Mouse (Mus musculus) ovary, postnatal 10 days (tissue): Measurements from ENCODE around the gene St8sia4.

Experiments
- DNase-seq: peaks from one replicate; pipeline ENCODE4 v3.0.0; 2022; ENCODE audit warnings: low spot score

The St8sia4 gene

GRCm38 (mm10) chr1:95667435-95668252 lies at the start of gene St8sia4:
Gene St8sia4, minus strand, starts transcription at chr1:95667571.
- peak; percentile 37 for DNase-seq

GRCm38 (mm10) chr1:95709181-95709580 lies 41.8 kb upstream of the St8sia4 start:
- DNase-seq, result no peak

GRCm38 (mm10) chr1:95699903-95700302 lies 32.5 kb upstream of the St8sia4 start:
- no peak for DNase-seq

GRCm38 (mm10) chr1:95674052-95674451 lies 6.7 kb upstream of the St8sia4 start:
- no peak for DNase-seq

DNA sequence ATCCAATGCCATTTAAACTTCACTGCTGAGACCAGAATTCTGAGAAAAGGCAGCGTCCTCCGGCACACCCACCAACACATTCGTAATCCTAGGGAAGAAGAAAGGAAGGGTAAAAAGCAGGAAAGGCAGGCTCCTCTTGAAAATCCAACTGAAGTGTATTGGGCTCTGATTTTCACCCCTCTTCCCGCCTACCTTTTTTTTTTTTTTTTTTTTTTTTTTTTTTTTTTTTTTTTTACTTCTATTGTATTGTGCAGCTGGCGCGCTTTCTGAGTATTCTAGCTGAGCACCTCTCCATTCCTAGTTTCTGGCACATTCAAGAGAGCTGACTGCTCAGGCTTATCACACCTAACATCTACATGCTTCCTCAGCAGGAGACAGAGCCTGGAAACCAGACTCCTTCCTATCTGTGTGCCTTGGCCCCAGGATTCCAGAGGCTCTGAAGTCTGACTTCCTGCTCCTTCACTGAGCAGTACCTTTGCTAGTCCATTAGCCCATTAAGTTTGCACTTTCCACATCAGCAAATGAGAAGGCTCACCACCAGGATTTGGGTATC lies 958 bp upstream of the St8sia4 start:
- no peak for DNase-seq

DNA sequence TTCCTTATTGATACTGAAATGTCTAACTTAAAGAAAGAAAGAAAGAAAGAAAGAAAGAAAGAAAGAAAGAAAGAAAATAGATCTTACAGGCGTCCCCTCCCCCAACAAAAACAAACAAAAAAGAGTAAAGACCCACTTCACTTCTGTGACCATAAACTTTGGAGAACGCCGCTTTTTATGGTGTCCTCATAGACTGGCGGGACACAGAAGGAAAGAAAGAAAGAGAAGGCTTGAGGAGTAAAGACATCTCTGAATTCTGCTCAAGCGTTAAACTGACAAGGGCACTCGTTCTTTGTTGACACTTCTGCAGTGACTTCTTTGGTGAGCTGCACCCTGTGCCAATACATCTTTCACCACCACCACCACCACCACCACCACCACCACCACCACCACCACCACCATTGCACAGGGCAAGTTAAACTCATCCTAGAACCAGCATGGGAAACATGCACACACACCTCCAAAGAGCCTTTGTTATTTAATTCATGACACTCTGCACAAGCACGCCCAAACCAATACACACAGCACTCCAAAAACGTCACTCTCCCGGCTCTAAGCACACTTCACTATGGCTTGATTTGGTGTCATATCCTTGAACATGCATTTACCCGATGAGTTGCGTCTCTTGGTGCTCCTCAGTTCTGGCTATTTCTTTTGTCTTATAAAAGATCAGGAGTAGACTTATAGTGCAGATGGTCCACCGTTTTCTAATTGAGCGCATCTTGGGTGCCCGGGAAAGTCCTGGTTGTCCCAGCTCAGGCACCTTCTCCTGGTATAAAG lies 640 bp downstream of the St8sia4 start:
- no peak for DNase-seq

- no peak for DNase-seq
Measured at GRCm38 (mm10) chr1:95665951-95666484, 1.4 kb downstream of the St8sia4 start.

- DNase-seq, result no peak
Measured at GRCm38 (mm10) chr1:95664969-95665702, 2.2 kb downstream of the St8sia4 start.

GRCm38 (mm10) chr1:95664321-95664825 lies 3.0 kb downstream of the St8sia4 start:
- DNase-seq, result no peak

- DNase-seq, result no peak
Measured at GRCm38 (mm10) chr1:95657051-95657668, 10.2 kb downstream of the St8sia4 start.

- DNase-seq, result no peak
Measured at GRCm38 (mm10) chr1:95655564-95655963, 11.8 kb downstream of the St8sia4 start.

DNA sequence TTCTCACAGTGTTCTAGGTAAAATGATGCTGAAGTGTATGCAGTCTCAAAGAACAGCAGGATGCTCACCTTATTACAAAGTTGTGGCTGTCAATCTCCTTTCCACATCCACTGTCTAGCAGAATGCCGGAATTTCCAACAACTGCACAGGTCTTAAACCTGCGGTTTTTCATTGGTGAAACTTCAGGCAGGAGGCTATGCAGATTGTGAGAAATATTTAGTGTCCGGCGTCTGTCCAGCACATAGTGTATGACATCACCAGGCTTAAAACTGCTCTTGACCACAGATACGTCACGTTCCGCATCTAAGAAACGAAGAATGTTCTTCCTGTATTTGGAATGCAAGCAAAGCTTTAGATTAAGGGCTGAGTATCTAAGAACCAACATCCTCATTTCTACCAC lies 13.9 kb downstream of the St8sia4 start:
- no peak for DNase-seq

DNA sequence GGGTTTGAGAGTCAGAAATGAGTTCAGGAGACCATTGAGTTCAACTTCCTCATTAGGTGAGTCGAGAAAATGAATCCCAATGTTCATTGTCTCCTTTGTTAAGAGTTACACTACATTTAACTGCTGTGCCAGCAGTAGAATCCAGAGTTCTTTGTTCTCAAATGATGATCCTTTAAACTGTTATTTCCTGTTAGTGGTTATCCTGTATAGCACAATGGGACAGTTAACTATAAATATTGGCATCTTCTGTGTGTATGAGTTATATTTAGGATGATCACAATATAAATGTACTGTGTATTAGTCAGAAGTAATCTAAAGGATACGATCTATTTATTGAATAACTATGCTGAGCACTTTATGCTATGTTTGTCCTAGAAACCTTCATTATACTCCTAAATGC lies 23.1 kb downstream of the St8sia4 start:
- no peak for DNase-seq

DNA sequence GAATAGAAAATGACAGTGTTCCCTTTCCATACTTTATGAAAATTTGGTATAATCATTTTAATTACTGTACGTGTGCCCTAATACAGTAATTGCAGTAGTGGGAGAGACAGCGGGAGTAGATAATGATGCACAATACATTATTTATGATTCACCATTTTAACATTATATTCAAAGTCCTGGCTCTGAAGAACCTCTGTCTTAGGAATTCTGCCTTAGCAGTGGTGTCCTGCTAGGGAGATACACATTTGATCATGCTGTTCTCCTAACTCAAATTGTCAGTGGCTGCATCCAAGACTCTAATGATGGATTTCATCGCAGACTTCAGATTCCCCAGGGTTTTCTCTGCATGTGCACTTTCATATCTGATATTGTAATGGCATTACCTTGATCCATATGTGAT lies 28.4 kb downstream of the St8sia4 start:
- DNase-seq, result no peak

DNA sequence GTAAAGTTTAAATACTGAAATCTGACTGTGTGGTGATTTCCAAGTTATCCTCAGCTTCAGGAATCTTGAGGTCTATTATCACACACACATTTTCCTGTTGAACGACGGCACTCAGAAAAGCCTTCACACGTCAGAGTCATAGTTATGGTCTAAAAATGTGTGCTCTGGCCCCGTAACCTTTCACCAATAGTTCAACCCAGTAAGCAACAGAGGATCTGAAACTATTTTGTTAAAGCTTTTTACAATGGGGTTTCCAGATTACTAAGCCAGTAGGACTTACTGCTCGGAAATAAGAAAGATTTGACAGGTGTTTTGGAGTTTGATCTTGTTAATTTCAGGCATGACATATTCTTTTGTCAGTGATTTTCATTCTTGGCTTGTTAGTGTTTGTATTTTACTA lies 43.0 kb downstream of the St8sia4 start:
- no peak for DNase-seq

DNA sequence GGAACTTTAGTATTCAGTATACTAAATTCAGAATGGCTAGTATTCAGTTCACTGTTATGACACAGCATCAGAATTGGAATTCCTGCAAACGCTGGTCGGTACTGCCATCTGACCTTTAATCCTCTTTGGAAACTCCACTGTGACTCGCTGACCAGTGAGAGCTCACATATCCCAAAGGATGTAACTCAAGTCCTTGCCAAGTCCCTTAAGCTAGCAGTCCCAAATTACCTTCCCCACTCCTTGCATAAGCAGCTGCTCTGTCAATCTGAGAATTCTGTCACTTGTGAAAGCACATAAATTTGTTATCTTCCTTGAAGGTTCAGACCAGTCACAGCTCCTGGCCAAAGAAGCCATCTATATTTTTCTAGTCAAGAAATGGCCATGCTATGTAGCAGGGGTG lies 48.7 kb downstream of the St8sia4 start:
- no peak for DNase-seq

- no peak for DNase-seq
Measured at GRCm38 (mm10) chr1:95618125-95618524, 49.2 kb downstream of the St8sia4 start.

DNA sequence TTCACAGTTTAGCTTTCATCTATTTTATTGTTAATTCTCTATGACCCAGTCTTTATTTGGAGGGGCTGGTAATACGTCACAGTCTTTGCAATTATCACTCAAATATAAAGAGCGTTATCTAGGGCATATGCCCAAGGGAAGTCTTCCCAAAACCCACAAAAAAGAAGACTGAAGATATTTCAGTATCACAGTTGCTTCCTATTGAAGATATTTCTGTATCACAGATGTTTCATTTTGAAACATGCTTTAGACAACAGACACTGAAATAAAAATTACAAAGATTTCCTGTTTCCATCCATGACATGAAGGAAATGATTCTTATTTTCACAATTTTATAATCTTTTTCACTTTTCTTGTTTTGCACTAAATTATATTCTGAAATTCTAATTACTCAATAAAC lies 57.4 kb downstream of the St8sia4 start:
- DNase-seq, result no peak

DNA sequence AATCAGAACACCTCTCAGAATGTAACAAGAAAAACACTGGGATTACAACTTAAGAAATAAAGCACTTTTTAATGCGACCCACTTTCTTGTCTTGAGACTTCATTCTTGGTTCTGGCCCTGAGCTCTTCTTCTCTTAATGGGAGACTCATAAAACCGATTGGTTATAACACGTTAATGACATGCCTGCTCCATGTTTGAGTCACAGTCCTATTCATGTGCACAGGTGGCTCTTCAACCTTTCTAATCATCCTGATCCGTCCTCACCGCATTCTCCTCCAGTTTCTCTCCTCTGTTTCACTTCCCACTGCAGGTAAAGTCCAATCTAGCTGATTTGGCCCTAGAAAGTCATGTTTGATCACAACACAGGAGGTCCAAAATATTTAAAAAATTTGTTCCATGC lies 58.3 kb downstream of the St8sia4 start:
- DNase-seq, result no peak

DNA sequence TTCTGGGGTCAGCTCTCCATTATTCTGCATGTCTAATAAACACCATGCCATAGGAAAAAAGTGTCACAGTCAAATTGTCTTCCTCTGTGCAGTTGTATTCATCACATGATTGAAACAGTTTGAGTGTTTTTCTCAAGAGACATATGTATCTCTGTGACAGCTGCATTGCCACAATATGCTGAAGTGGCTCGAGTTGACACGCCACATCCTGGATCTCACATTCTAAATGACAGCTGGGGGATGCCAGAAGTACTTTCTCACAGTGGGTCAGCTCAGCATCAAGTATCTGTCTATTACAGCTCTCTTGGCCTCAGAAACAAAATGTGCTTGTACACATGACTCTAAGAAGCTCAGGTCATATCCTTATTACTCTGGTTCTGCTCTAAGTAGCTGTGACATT lies 61.9 kb downstream of the St8sia4 start:
- no peak for DNase-seq

- DNase-seq, result no peak
Measured at GRCm38 (mm10) chr1:95598108-95598507, 69.3 kb downstream of the St8sia4 start.
